Comparison of ENCODE assay signal across 8 mouse cellular contexts in the genomic region with DNA sequence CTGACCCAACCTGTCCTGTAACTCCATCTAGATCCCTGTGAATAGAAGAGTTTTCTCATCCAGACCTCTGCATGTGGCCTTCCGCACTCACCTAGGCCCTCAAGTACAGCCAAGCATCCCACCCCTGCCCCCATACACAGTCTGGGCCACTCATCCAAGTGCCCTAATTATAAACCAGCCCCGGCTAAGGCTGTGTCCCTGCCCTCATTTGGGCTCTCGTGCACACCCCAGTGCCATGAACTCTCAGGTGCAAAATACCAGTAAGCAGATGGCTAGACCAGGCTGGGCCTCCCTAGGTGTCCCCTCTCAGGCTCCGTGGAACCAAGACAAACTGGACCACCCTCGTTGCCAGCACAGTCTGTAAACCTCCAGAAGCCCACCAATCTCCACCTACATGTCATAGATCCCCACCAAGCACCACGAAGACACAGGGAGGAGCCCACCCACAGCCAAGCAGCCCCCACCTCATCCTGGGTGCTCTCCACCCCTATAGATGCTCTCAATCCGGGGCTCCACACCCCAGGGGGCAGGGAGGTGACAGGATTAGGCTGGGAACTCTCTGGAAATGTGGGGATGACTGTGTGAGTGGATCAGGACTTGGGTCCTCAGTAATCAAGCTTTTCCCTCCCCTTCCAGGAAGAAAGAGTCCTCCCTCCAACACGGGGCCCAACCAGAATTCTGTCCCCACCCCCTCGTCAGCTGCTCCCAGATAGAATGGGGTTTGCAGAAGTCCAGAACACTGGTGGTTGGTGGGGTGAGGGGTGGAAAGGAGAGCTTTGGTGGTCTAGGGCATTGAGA. TPM values are rescaled to one million over a fixed set of nuclear protein-coding genes. Genes with fewer than 3 reads are reported as not detected.
DNase-seq lines count a peak whose midpoint lies in the region; ATAC-seq lines count a peak whose summit lies in the region.

No protein-coding gene starts in this region.

- H3K9ac ChIP-seq in heart, embryonic 13.5 days, result peak overlapping the region; percentile 100
- peak overlapping the region; percentile 98 for H3K9ac ChIP-seq in lung, embryonic 16.5 days (ENCODE audit: low read length)
- H3K9ac ChIP-seq in stomach, embryonic 14.5 days (replicated peaks; ENCODE audit: low read depth, low read length), result no peak overlapping the region; the same call in 1 of the 2 replicates

- peaks cover 79% of the 10 kb centered on the region for H3K4me1 ChIP-seq in heart, embryonic 13.5 days
- peaks cover 53% of the 10 kb centered on the region for H3K4me1 ChIP-seq in lung, embryonic 16.5 days (replicated peaks; ENCODE audit: control insufficient read depth, insufficient read depth, low read length)
- H3K4me1 ChIP-seq in stomach, embryonic 14.5 days (ENCODE audit: control insufficient read depth, insufficient read depth, low read length), result peaks cover 48% of the 10 kb centered on the region

- peaks cover 6% of the 10 kb centered on the region; the same call in 1 of the 2 replicates for H3K36me3 ChIP-seq in heart, embryonic 13.5 days
- no peaks in the 10 kb centered on the region for H3K36me3 ChIP-seq in lung, embryonic 16.5 days (ENCODE audit: control insufficient read depth, insufficient read depth, low read length)
- no peaks in the 10 kb centered on the region; the same call in none of the 2 replicates for H3K36me3 ChIP-seq in stomach, embryonic 14.5 days (ENCODE audit: control insufficient read depth, insufficient read depth, low read length)

- peak overlapping the region; percentile 96 for H3K27ac ChIP-seq in heart, embryonic 13.5 days (replicated peaks)
- H3K27ac ChIP-seq in lung, embryonic 16.5 days (ENCODE audit: low read length), result peak overlapping the region; percentile 88
- H3K27ac ChIP-seq in stomach, embryonic 14.5 days (ENCODE audit: low read length), result peak overlapping the region; percentile 90; the same call in 1 of the 2 replicates

- ATAC-seq in heart, embryonic 13.5 days (ENCODE audit: extremely low read depth, insufficient number of reproducible peaks, low FRiP score, low TSS enrichment), result no peak
- ATAC-seq in lung, embryonic 16.5 days (ENCODE audit: low read depth), result peak; percentile 4; the same call in 1 of the 2 replicates
- ATAC-seq in stomach, embryonic 14.5 days (ENCODE audit: insufficient number of reproducible peaks, insufficient read depth, low FRiP score, low read depth), result no peak

- H3K9me3 ChIP-seq in heart, embryonic 13.5 days, result no peaks in the 10 kb centered on the region
- H3K9me3 ChIP-seq in lung, embryonic 16.5 days (ENCODE audit: control insufficient read depth, low read length), result no peaks in the 10 kb centered on the region
- no peaks in the 10 kb centered on the region for H3K9me3 ChIP-seq in stomach, embryonic 14.5 days (ENCODE audit: control insufficient read depth, low read depth, low read length)

- peak; percentile 80 for DNase-seq in right cerebral cortex, adult 18-20 months
- no peak for DNase-seq in right cerebral cortex, postnatal 36 days (ENCODE audit: low spot score in 2 of 2)
- peak; percentile 74 to 78 for DNase-seq in cerebellum, postnatal 25 days
- DNase-seq in layer of hippocampus, adult 18-20 months (ENCODE audit: low spot score in 2 of 2), result peak; percentile 77 to 81
- no peak for DNase-seq in yolk sac, embryonic 10.5 days (ENCODE audit: low spot score)

- peak overlapping the region; percentile 99 for H3K4me3 ChIP-seq in heart, embryonic 13.5 days
- peak overlapping the region; percentile 97 for H3K4me3 ChIP-seq in lung, embryonic 16.5 days (ENCODE audit: low read length)
- peak overlapping the region; percentile 74 for H3K4me3 ChIP-seq in stomach, embryonic 14.5 days (ENCODE audit: low read depth, low read length)

- H3K4me2 ChIP-seq in heart, embryonic 13.5 days, result peak overlapping the region; percentile 98
- H3K4me2 ChIP-seq in lung, embryonic 16.5 days (ENCODE audit: low read depth, low read length), result peak overlapping the region; percentile 92
- H3K4me2 ChIP-seq in stomach, embryonic 14.5 days (replicated peaks; ENCODE audit: low read depth, low read length), result peak overlapping the region; percentile 89

- H3K27me3 ChIP-seq in heart, embryonic 13.5 days (replicated peaks), result no peaks in the 10 kb centered on the region
- no peaks in the 10 kb centered on the region for H3K27me3 ChIP-seq in lung, embryonic 16.5 days (ENCODE audit: control insufficient read depth, insufficient read depth, low read depth, low read length)
- H3K27me3 ChIP-seq in stomach, embryonic 14.5 days (ENCODE audit: control insufficient read depth, insufficient read depth, low read length), result no peaks in the 10 kb centered on the region

- 15% methylated on average over 9 of the region's 9 CpGs for WGBS in heart, embryonic 13.5 days
- 13% methylated on average over 9 of the region's 9 CpGs for WGBS in lung, embryonic 16.5 days
- 22% methylated on average over 9 of the region's 9 CpGs for WGBS in stomach, embryonic 14.5 days

RNA-seq across cellular contexts. Expression of a gene that starts 1.6 kb away (rescaled TPM):
- 36.7 and 37.1 TPM in 2 replicates for polyA plus RNA-seq in heart, embryonic 13.5 days (2015; fragmentation: Nextera tagmentation; extraction: Ambion mirVana)
- total RNA-seq in layer of hippocampus, adult 18-20 months (2021), result 100 to 1,000 TPM; 245 to 258 TPM
- polyA plus RNA-seq in lung, embryonic 16.5 days (2015; fragmentation: Nextera tagmentation; extraction: Ambion mirVana), result 26.0 and 26.9 TPM in 2 replicates
- polyA plus RNA-seq in stomach, embryonic 14.5 days (2014; fragmentation: Nextera tagmentation; extraction: Ambion mirVana), result 37.2 and 38.7 TPM in 2 replicates

RNA-seq across cellular contexts. Expression of a gene that starts 7.6 kb away (rescaled TPM):
- polyA plus RNA-seq in heart, embryonic 13.5 days (2015; fragmentation: Nextera tagmentation; extraction: Ambion mirVana), result 68.5 and 74.5 TPM in 2 replicates
- total RNA-seq in layer of hippocampus, adult 18-20 months (2021), result 10 to 100 TPM; 83.4 to 87.4 TPM
- polyA plus RNA-seq in lung, embryonic 16.5 days (2015; fragmentation: Nextera tagmentation; extraction: Ambion mirVana), result 101 and 107 TPM in 2 replicates
- 14.7 and 17.1 TPM in 2 replicates for polyA plus RNA-seq in stomach, embryonic 14.5 days (2014; fragmentation: Nextera tagmentation; extraction: Ambion mirVana)

RNA-seq across cellular contexts. Expression of a gene that starts 32.1 kb away (rescaled TPM):
- polyA plus RNA-seq in heart, embryonic 13.5 days (2015; fragmentation: Nextera tagmentation; extraction: Ambion mirVana), result 4.2 and 4.9 TPM in 2 replicates
- total RNA-seq in layer of hippocampus, adult 18-20 months (2021), result 1 to 10 TPM; 1.7 to 2.3 TPM
- polyA plus RNA-seq in lung, embryonic 16.5 days (2015; fragmentation: Nextera tagmentation; extraction: Ambion mirVana), result 3.6 and 4.6 TPM in 2 replicates
- polyA plus RNA-seq in stomach, embryonic 14.5 days (2014; fragmentation: Nextera tagmentation; extraction: Ambion mirVana), result 10.2 and 10.8 TPM in 2 replicates

RNA-seq across cellular contexts. Expression of a gene that starts 52.0 kb away (rescaled TPM):
- 127 and 134 TPM in 2 replicates for polyA plus RNA-seq in heart, embryonic 13.5 days (2015; fragmentation: Nextera tagmentation; extraction: Ambion mirVana)
- total RNA-seq in layer of hippocampus, adult 18-20 months (2021), result 100 to 1,000 TPM; 136 to 145 TPM
- 197 and 213 TPM in 2 replicates for polyA plus RNA-seq in lung, embryonic 16.5 days (2015; fragmentation: Nextera tagmentation; extraction: Ambion mirVana)
- polyA plus RNA-seq in stomach, embryonic 14.5 days (2014; fragmentation: Nextera tagmentation; extraction: Ambion mirVana), result 258 and 268 TPM in 2 replicates

Comparison
In these comparisons a context has a peak if more than half of its experiments do, and no peak if none do; other contexts are left out.
1. DNase-seq: peak in right cerebral cortex, adult 18-20 months (single experiment), cerebellum, postnatal 25 days (2 of 2) and layer of hippocampus, adult 18-20 months (2 of 2); none in right cerebral cortex, postnatal 36 days (0 of 2) and yolk sac, embryonic 10.5 days (single experiment).
2. Peak in every context shown above with its lines, with median percentiles within 50 percentile points of each other: H3K27ac ChIP-seq, H3K4me2 ChIP-seq and H3K4me3 ChIP-seq.